Mouse (Mus musculus): ENCODE data around the gene Ppp1r12c.

GRCm38 (mm10) chr7:4503858-4504257 is 2.4 kb upstream of the Ppp1r12c start:
- TF ChIP-seq CTCF (conservative IDR thresholded peaks at IDR 0.05; ENCODE audit: insufficient read depth, insufficient read length, low read depth, low read length) (no peak), POLR2A (IDR thresholded peaks at IDR 0.05; ENCODE audit: low read depth, low read length) (no peak)

Measured in kidney, adult 2 months (tissue).